Mouse (Mus musculus): ENCODE data around the gene Tbx2. TPM values are rescaled to one million over a fixed set of nuclear protein-coding genes. Genes with fewer than 3 reads are reported as not detected.

The Tbx2 gene
- total and polyA plus RNA-seq, 3 experiments = 0.01 TPM; not detected in 2

GRCm38 (mm10) chr11:85864363-85864762 lies 32.0 kb downstream of the Tbx2 start:
- Histone ChIP-seq H3K79me2 (ENCODE audit: control insufficient read depth, insufficient read depth, low read length, poor library complexity) (no peaks in the 10 kb centered on the region), H3K36me3 (ENCODE audit: control insufficient read depth in 1 of 2, insufficient read depth in 2 of 2, low read length in 2 of 2) (no peaks in the 10 kb centered on the region), H3K4me1 (ENCODE audit: control insufficient read depth in 1 of 2, insufficient read depth in 2 of 2, low read length in 2 of 2) (no peaks in the 10 kb centered on the region), H3K27me3 (ENCODE audit: control insufficient read depth in 1 of 2, insufficient read depth in 2 of 2, low read length in 2 of 2) (peaks cover 0 to 5% of the 10 kb centered on the region in 2 experiments; a peak in 3 of 4 replicates), H3K9ac (ENCODE audit: control insufficient read depth, low read depth, low read length, poor library complexity, severe bottlenecking) (no peak overlapping the region), H3K9me3 (replicated peaks; ENCODE audit: insufficient read depth, low read length) (no peaks in the 10 kb centered on the region), H3K27ac (ENCODE audit: control insufficient read depth, low read depth, low read length) (no peak overlapping the region), H3K4me3 (ENCODE audit: control insufficient read depth in 1 of 2, insufficient read depth in 1 of 2, low read depth in 2 of 2, low read length in 2 of 2) (no peak overlapping the region)
- TF ChIP-seq POLR2AphosphoS2 (IDR thresholded peaks at IDR 0.05; ENCODE audit: low read length) (no peak), SMC3 (IDR thresholded peaks at IDR 0.05; ENCODE audit: low read depth, low read length) (peak; percentile 97), ETS1 (IDR thresholded peaks at IDR 0.05; ENCODE audit: low read depth, low read length) (no peak), MAFK (IDR thresholded peaks at IDR 0.05; ENCODE audit: borderline replicate concordance, low read depth, low read length) (no peak), ZC3H11A (IDR thresholded peaks at IDR 0.05; ENCODE audit: low read depth, low read length) (peak; percentile 91), CTCF (IDR thresholded peaks at IDR 0.05 in 2 of 3, conservative IDR thresholded peaks at IDR 0.05 in 1 of 3; ENCODE audit: control insufficient read depth in 1 of 3, insufficient read depth in 1 of 3, low read depth in 2 of 3, low read length in 3 of 3, poor library complexity in 1 of 3, severe bottlenecking in 1 of 3) (peak; percentile 74 to 93 (median 86)), RAD21 (IDR thresholded peaks at IDR 0.05; ENCODE audit: low read depth, low read length) (peak; percentile 81), ELF1 (IDR thresholded peaks at IDR 0.05; ENCODE audit: low read depth, low read length) (no peak)
- peak; percentile 66 for DNase-seq (ENCODE audit: low read depth, low spot score)

DNA sequence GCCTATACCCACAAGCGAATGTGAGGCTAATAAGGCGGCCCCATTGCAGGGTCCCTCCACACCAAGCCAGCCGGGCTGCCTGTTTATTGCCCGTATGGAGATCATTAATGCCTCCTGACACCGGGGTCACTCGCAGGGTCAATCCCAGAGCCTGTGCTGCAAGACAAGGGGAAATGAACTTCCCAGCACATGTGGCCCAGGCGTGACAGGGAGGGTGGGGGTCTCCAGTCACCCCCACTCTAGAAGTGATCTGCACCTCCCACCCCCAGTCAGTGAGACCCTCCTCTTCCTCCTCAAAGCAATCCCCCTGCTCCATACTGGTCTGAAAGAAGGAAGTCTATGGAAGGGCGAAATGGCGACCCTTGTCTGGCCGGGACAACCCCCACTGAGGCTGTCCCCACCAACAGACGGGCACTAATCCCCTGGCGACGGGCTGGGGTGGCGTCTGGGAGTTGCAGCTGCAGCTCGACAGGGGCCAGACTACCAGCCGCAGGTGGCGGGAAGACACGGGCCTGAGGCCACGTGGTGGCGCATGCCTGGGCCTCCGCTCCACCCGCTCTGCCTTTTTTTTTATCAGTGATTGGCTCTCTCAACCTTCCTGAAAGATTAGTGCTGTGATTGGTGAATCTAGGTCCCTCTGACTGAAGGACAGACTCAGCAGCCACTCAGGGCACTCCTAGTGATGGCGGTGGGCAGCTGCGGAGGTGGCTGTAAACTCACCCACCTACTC lies 43.9 kb downstream of the Tbx2 start:
- H3K9ac ChIP-seq (ENCODE audit: control insufficient read depth, low read depth, low read length, poor library complexity, severe bottlenecking) = no peak overlapping the region
- DNase-seq (ENCODE audit: low read depth, low spot score) = no peak
- no peaks in the 10 kb centered on the region for H3K4me1 ChIP-seq (ENCODE audit: control insufficient read depth in 1 of 2, insufficient read depth in 2 of 2, low read length in 2 of 2)
- no peaks in the 10 kb centered on the region for H3K9me3 ChIP-seq (replicated peaks; ENCODE audit: insufficient read depth, low read length)
- H3K27me3 ChIP-seq (ENCODE audit: control insufficient read depth in 1 of 2, insufficient read depth in 2 of 2, low read length in 2 of 2) = peaks cover 4 to 17% of the 10 kb centered on the region in 2 experiments; a peak in 2 of 4 replicates
- TF ChIP-seq GATA1 (IDR thresholded peaks at IDR 0.05; ENCODE audit: low read depth, low read length) = no peak
- TF ChIP-seq NRF1 (IDR thresholded peaks at IDR 0.05; ENCODE audit: insufficient read depth, low read depth, low read length, poor library complexity, severe bottlenecking) = no peak
- TF ChIP-seq TCF12 (IDR thresholded peaks at IDR 0.05; ENCODE audit: low read depth, low read length) = no peak
- no peak for TF ChIP-seq JUND (IDR thresholded peaks at IDR 0.05; ENCODE audit: low read depth, low read length)
- no peak for TF ChIP-seq USF2 (IDR thresholded peaks at IDR 0.05; ENCODE audit: borderline replicate concordance in 1 of 2, insufficient read depth in 1 of 2, low read depth in 1 of 2, low read length in 2 of 2)
- no peak for TF ChIP-seq MAX (IDR thresholded peaks at IDR 0.05; ENCODE audit: low read length)
- TF ChIP-seq ZMIZ1 (IDR thresholded peaks at IDR 0.05; ENCODE audit: low read depth, low read length) = no peak
- TF ChIP-seq POLR2AphosphoS5 (IDR thresholded peaks at IDR 0.05; ENCODE audit: borderline replicate concordance, low read depth, low read length) = no peak
- no peak for TF ChIP-seq CHD2 (IDR thresholded peaks at IDR 0.05; ENCODE audit: low read length)
- TF ChIP-seq TAL1 (IDR thresholded peaks at IDR 0.05; ENCODE audit: low read length) = no peak
- no peak for TF ChIP-seq BHLHE40 (IDR thresholded peaks at IDR 0.05; ENCODE audit: borderline replicate concordance, low read depth, low read length)
- H3K27ac ChIP-seq (ENCODE audit: control insufficient read depth, low read depth, low read length) = no peak overlapping the region
- no peaks in the 10 kb centered on the region for H3K79me2 ChIP-seq (ENCODE audit: control insufficient read depth, insufficient read depth, low read length, poor library complexity)
- no peaks in the 10 kb centered on the region for H3K36me3 ChIP-seq (ENCODE audit: control insufficient read depth in 1 of 2, insufficient read depth in 2 of 2, low read length in 2 of 2)
- H3K4me3 ChIP-seq (ENCODE audit: control insufficient read depth in 1 of 2, insufficient read depth in 1 of 2, low read depth in 2 of 2, low read length in 2 of 2) = no peak overlapping the region

All from MEL (cell line).